Mouse (Mus musculus): ENCODE results near the gene Col13a1. TPM values are rescaled to one million over a fixed set of nuclear protein-coding genes. Genes with fewer than 3 reads are reported as not detected.

Gene Col13a1
- polyA plus RNA-seq (2016; fragmentation: Nextera tagmentation; extraction: Ambion mirVana), result 3.6 TPM in 2 replicates

- WGBS, result under 1% methylated on average over 41 of the region's 41 CpGs
- Histone ChIP-seq H3K9me3 (replicated peaks) (no peaks in the 10 kb centered on the region), H3K27me3 (ENCODE audit: low read depth, poor library complexity, severe bottlenecking) (peaks cover 92% of the 10 kb centered on the region), H3K27ac (replicated peaks) (peak within 1 kb of the TSS; percentile 10), H3K4me1 (peaks cover 34% of the 10 kb centered on the region), H3K4me3 (peak within 1 kb of the TSS; percentile 61), H3K36me3 (no peaks in the 10 kb centered on the region)
- peak; percentile 71 for DNase-seq (ENCODE audit: low spot score)
These were observed at the start of gene Col13a1 for GRCm38 (mm10) chr10:61978866-61979340. TSS of gene Col13a1 (minus strand) at chr10:61979108.

- 82% methylated on average over 12 of the region's 12 CpGs for WGBS
- Histone ChIP-seq H3K27me3 (ENCODE audit: low read depth, poor library complexity, severe bottlenecking) (no peaks in the 10 kb centered on the region), H3K36me3 (no peaks in the 10 kb centered on the region), H3K9me3 (replicated peaks) (no peaks in the 10 kb centered on the region), H3K4me3 (no peak overlapping the region), H3K4me1 (peaks cover 10% of the 10 kb centered on the region), H3K27ac (replicated peaks) (no peak overlapping the region)
- DNase-seq (ENCODE audit: low spot score), result no peak
These were observed 48.8 kb upstream of the Col13a1 start for GRCm38 (mm10) chr10:62027699-62028098.

- WGBS, result 75% methylated on average over 19 of the region's 19 CpGs
- H3K27me3 ChIP-seq (ENCODE audit: low read depth, poor library complexity, severe bottlenecking), result no peaks in the 10 kb centered on the region
- peaks cover 28% of the 10 kb centered on the region for H3K4me1 ChIP-seq
- no peaks in the 10 kb centered on the region for H3K36me3 ChIP-seq
- no peak overlapping the region for H3K4me3 ChIP-seq
- DNase-seq (ENCODE audit: low spot score), result no peak
- H3K27ac ChIP-seq (replicated peaks), result no peak overlapping the region; the same call in 1 of the 2 replicates
- H3K9me3 ChIP-seq (replicated peaks), result no peaks in the 10 kb centered on the region
These were observed 45.1 kb upstream of the Col13a1 start for GRCm38 (mm10) chr10:62023821-62024551.

GRCm38 (mm10) chr10:62020068-62020620 is 41.2 kb upstream of the Col13a1 start:
- peak overlapping the region; percentile 56; the same call in 1 of the 2 replicates for H3K27ac ChIP-seq (replicated peaks)
- 9% methylated on average over 7 of the region's 7 CpGs for WGBS
- DNase-seq (ENCODE audit: low spot score), result peak; percentile 53

GRCm38 (mm10) chr10:62019386-62020067 is 40.6 kb upstream of the Col13a1 start:
- Histone ChIP-seq H3K27ac (replicated peaks) (peak overlapping the region; percentile 56), H3K4me1 (peaks cover 32% of the 10 kb centered on the region), H3K36me3 (no peaks in the 10 kb centered on the region), H3K4me3 (0 out of 2 replicates have a peak overlapping the region, but pooled peaks have one; percentile 1), H3K27me3 (ENCODE audit: low read depth, poor library complexity, severe bottlenecking) (no peaks in the 10 kb centered on the region), H3K9me3 (replicated peaks) (no peaks in the 10 kb centered on the region; the same call in 1 of the 2 replicates)
- 17% methylated on average over 16 of the region's 16 CpGs for WGBS
- peak; percentile 23 for DNase-seq (ENCODE audit: low spot score)

More at GRCm38 (mm10) chr10:62020068-62020620, 41.2 kb upstream of the Col13a1 start:
- Histone ChIP-seq H3K4me1 (peaks cover 32% of the 10 kb centered on the region), H3K36me3 (no peaks in the 10 kb centered on the region), H3K27me3 (ENCODE audit: low read depth, poor library complexity, severe bottlenecking) (no peaks in the 10 kb centered on the region), H3K9me3 (replicated peaks) (no peaks in the 10 kb centered on the region; the same call in 1 of the 2 replicates), H3K4me3 (no peak overlapping the region)

- H3K36me3 ChIP-seq, result no peaks in the 10 kb centered on the region
- no peaks in the 10 kb centered on the region; the same call in 1 of the 2 replicates for H3K9me3 ChIP-seq (replicated peaks)
- no peaks in the 10 kb centered on the region for H3K27me3 ChIP-seq (ENCODE audit: low read depth, poor library complexity, severe bottlenecking)
- H3K4me3 ChIP-seq, result no peak overlapping the region
- 35% methylated on average over 6 of the region's 6 CpGs for WGBS
- H3K4me1 ChIP-seq, result peaks cover 29% of the 10 kb centered on the region
- H3K27ac ChIP-seq (replicated peaks), result no peak overlapping the region
- peak; percentile 30 for DNase-seq (ENCODE audit: low spot score)
These were observed 38.0 kb upstream of the Col13a1 start for GRCm38 (mm10) chr10:62016947-62017346.

- WGBS, result 91% methylated on average over 5 of the region's 5 CpGs
- Histone ChIP-seq H3K27me3 (ENCODE audit: low read depth, poor library complexity, severe bottlenecking) (no peaks in the 10 kb centered on the region), H3K4me1 (peaks cover 11% of the 10 kb centered on the region; the same call in 1 of the 2 replicates), H3K4me3 (no peak overlapping the region), H3K9me3 (replicated peaks) (no peaks in the 10 kb centered on the region; the same call in 1 of the 2 replicates), H3K36me3 (no peaks in the 10 kb centered on the region), H3K27ac (replicated peaks) (no peak overlapping the region)
- DNase-seq (ENCODE audit: low spot score), result no peak
These were observed 34.3 kb upstream of the Col13a1 start for GRCm38 (mm10) chr10:62013190-62013589.

GRCm38 (mm10) chr10:62012371-62012770 is 33.5 kb upstream of the Col13a1 start:
- Histone ChIP-seq H3K36me3 (no peaks in the 10 kb centered on the region), H3K9me3 (replicated peaks) (no peaks in the 10 kb centered on the region; the same call in 1 of the 2 replicates), H3K4me3 (no peak overlapping the region), H3K27ac (replicated peaks) (no peak overlapping the region), H3K4me1 (peaks cover 7% of the 10 kb centered on the region), H3K27me3 (ENCODE audit: low read depth, poor library complexity, severe bottlenecking) (no peaks in the 10 kb centered on the region)
- no peak for DNase-seq (ENCODE audit: low spot score)
- 79% methylated on average over 4 of the region's 4 CpGs for WGBS

- no peak overlapping the region for H3K27ac ChIP-seq (replicated peaks)
These were observed 31.1 kb upstream of the Col13a1 start for GRCm38 (mm10) chr10:62009981-62010500.

GRCm38 (mm10) chr10:62007958-62008357 is 29.1 kb upstream of the Col13a1 start:
- WGBS, result 78% methylated on average over 4 of the region's 4 CpGs
- H3K9me3 ChIP-seq (replicated peaks), result no peaks in the 10 kb centered on the region
- DNase-seq (ENCODE audit: low spot score), result no peak

More at GRCm38 (mm10) chr10:62009981-62010500, 31.1 kb upstream of the Col13a1 start:
- Histone ChIP-seq H3K9me3 (replicated peaks) (no peaks in the 10 kb centered on the region), H3K4me3 (no peak overlapping the region), H3K27me3 (ENCODE audit: low read depth, poor library complexity, severe bottlenecking) (no peaks in the 10 kb centered on the region), H3K36me3 (no peaks in the 10 kb centered on the region), H3K4me1 (no peaks in the 10 kb centered on the region; the same call in 1 of the 2 replicates)
- 77% methylated on average over 6 of the region's 6 CpGs for WGBS
- no peak for DNase-seq (ENCODE audit: low spot score)

GRCm38 (mm10) chr10:62006371-62006770 is 27.5 kb upstream of the Col13a1 start:
- no peaks in the 10 kb centered on the region for H3K27me3 ChIP-seq (ENCODE audit: low read depth, poor library complexity, severe bottlenecking)
- no peak overlapping the region for H3K4me3 ChIP-seq
- DNase-seq (ENCODE audit: low spot score), result no peak
- no peaks in the 10 kb centered on the region for H3K9me3 ChIP-seq (replicated peaks)
- H3K36me3 ChIP-seq, result no peaks in the 10 kb centered on the region
- no peak overlapping the region for H3K27ac ChIP-seq (replicated peaks)
- 82% methylated on average over 8 of the region's 8 CpGs for WGBS
- no peaks in the 10 kb centered on the region; the same call in 1 of the 2 replicates for H3K4me1 ChIP-seq

More at GRCm38 (mm10) chr10:62007958-62008357, 29.1 kb upstream of the Col13a1 start:
- H3K27ac ChIP-seq (replicated peaks), result no peak overlapping the region
- no peaks in the 10 kb centered on the region; the same call in 1 of the 2 replicates for H3K4me1 ChIP-seq
- no peak overlapping the region for H3K4me3 ChIP-seq
- no peaks in the 10 kb centered on the region for H3K27me3 ChIP-seq (ENCODE audit: low read depth, poor library complexity, severe bottlenecking)
- no peaks in the 10 kb centered on the region for H3K36me3 ChIP-seq

- H3K27me3 ChIP-seq (ENCODE audit: low read depth, poor library complexity, severe bottlenecking), result no peaks in the 10 kb centered on the region
- DNase-seq (ENCODE audit: low spot score), result no peak
- no peak overlapping the region for H3K4me3 ChIP-seq
- H3K9me3 ChIP-seq (replicated peaks), result no peaks in the 10 kb centered on the region
- WGBS, result 96% methylated on average over 1 of the region's 1 CpGs
- no peak overlapping the region for H3K27ac ChIP-seq (replicated peaks)
- H3K36me3 ChIP-seq, result no peaks in the 10 kb centered on the region
- H3K4me1 ChIP-seq, result no peaks in the 10 kb centered on the region
These were observed 21.3 kb upstream of the Col13a1 start for GRCm38 (mm10) chr10:62000216-62000615.
